Mouse (Mus musculus): ENCODE data around the gene Id2. TPM values are rescaled to one million over a fixed set of nuclear protein-coding genes. Genes with fewer than 3 reads are reported as not detected.

Id2 gene
- polyA plus RNA-seq, 1 experiment: 68.1 TPM

GRCm38 (mm10) chr12:25114426-25114825 lies 17.5 kb upstream of the Id2 start:
- no peak overlapping the region for H3K4me3 ChIP-seq (ENCODE audit: insufficient read depth, poor library complexity, severe bottlenecking)
- H3K79me3 ChIP-seq (ENCODE audit: low read depth): no peaks in the 10 kb centered on the region
- no peak for TF ChIP-seq USF1 (IDR thresholded peaks at IDR 0.05; ENCODE audit: low read depth)
- no peak for TF ChIP-seq MAX (IDR thresholded peaks at IDR 0.05)
- H3K27me3 ChIP-seq (ENCODE audit: control insufficient read depth, insufficient read depth, insufficient read length): no peaks in the 10 kb centered on the region
- H3ac ChIP-seq (ENCODE audit: control insufficient read depth, insufficient read length, low read depth): no peak overlapping the region
- no peaks in the 10 kb centered on the region for H3K79me2 ChIP-seq (ENCODE audit: control insufficient read depth, insufficient read depth)
- no peaks in the 10 kb centered on the region for H3K36me3 ChIP-seq (ENCODE audit: control insufficient read depth, insufficient read depth)

GRCm38 (mm10) chr12:25113357-25113756 lies 16.4 kb upstream of the Id2 start:
- H3K36me3 ChIP-seq (ENCODE audit: control insufficient read depth, insufficient read depth): no peaks in the 10 kb centered on the region
- H3K27me3 ChIP-seq (ENCODE audit: control insufficient read depth, insufficient read depth, insufficient read length): no peaks in the 10 kb centered on the region
- TF ChIP-seq FOSL1 (IDR thresholded peaks at IDR 0.05; ENCODE audit: insufficient read depth, low read length, poor library complexity, severe bottlenecking) (no peak), MYOD1 (IDR thresholded peaks at IDR 0.05; ENCODE audit: control insufficient read depth, insufficient read length, low read depth) (no peak), CEBPB (IDR thresholded peaks at IDR 0.05; ENCODE audit: low read depth) (no peak), USF1 (IDR thresholded peaks at IDR 0.05; ENCODE audit: low read depth) (no peak), CTCF (IDR thresholded peaks at IDR 0.05; ENCODE audit: control insufficient read depth, insufficient read depth, insufficient read length) (no peak), MAX (IDR thresholded peaks at IDR 0.05) (no peak), MYOG (IDR thresholded peaks at IDR 0.05; ENCODE audit: control insufficient read depth, extremely low read depth, insufficient read length) (no peak)
- no peak overlapping the region for H3ac ChIP-seq (ENCODE audit: control insufficient read depth, insufficient read length, low read depth)
- H3K4me3 ChIP-seq (ENCODE audit: insufficient read depth, poor library complexity, severe bottlenecking): no peak overlapping the region
- H3K79me2 ChIP-seq (ENCODE audit: control insufficient read depth, insufficient read depth): no peaks in the 10 kb centered on the region
- H3K79me3 ChIP-seq (ENCODE audit: low read depth): no peaks in the 10 kb centered on the region

- Histone ChIP-seq H3K79me3 (ENCODE audit: low read depth) (no peaks in the 10 kb centered on the region), H3ac (ENCODE audit: control insufficient read depth, insufficient read length, low read depth) (no peak overlapping the region), H3K27me3 (ENCODE audit: control insufficient read depth, insufficient read depth, insufficient read length) (no peaks in the 10 kb centered on the region), H3K4me3 (ENCODE audit: insufficient read depth, poor library complexity, severe bottlenecking) (no peak overlapping the region), H3K36me3 (ENCODE audit: control insufficient read depth, insufficient read depth) (no peaks in the 10 kb centered on the region), H3K79me2 (ENCODE audit: control insufficient read depth, insufficient read depth) (no peaks in the 10 kb centered on the region)
- no peak for TF ChIP-seq CEBPB (IDR thresholded peaks at IDR 0.05; ENCODE audit: low read depth)
- TF ChIP-seq MYOD1 (IDR thresholded peaks at IDR 0.05; ENCODE audit: control insufficient read depth, insufficient read length, low read depth): no peak
- no peak for TF ChIP-seq MAX (IDR thresholded peaks at IDR 0.05)
- TF ChIP-seq USF1 (IDR thresholded peaks at IDR 0.05; ENCODE audit: low read depth): no peak
- TF ChIP-seq FOSL1 (IDR thresholded peaks at IDR 0.05; ENCODE audit: insufficient read depth, low read length, poor library complexity, severe bottlenecking): no peak
- no peak for TF ChIP-seq CTCF (IDR thresholded peaks at IDR 0.05; ENCODE audit: control insufficient read depth, insufficient read depth, insufficient read length)
- TF ChIP-seq MYOG (IDR thresholded peaks at IDR 0.05; ENCODE audit: control insufficient read depth, extremely low read depth, insufficient read length): no peak
Measured at GRCm38 (mm10) chr12:25112806-25113205, 15.9 kb upstream of the Id2 start.

- TF ChIP-seq CTCF (IDR thresholded peaks at IDR 0.05; ENCODE audit: control insufficient read depth, insufficient read depth, insufficient read length) (no peak), FOSL1 (IDR thresholded peaks at IDR 0.05; ENCODE audit: insufficient read depth, low read length, poor library complexity, severe bottlenecking) (no peak), MYOD1 (IDR thresholded peaks at IDR 0.05; ENCODE audit: control insufficient read depth, insufficient read length, low read depth) (no peak), USF1 (IDR thresholded peaks at IDR 0.05; ENCODE audit: low read depth) (no peak), MYOG (IDR thresholded peaks at IDR 0.05; ENCODE audit: control insufficient read depth, extremely low read depth, insufficient read length) (no peak), MAX (IDR thresholded peaks at IDR 0.05) (no peak), CEBPB (IDR thresholded peaks at IDR 0.05; ENCODE audit: low read depth) (no peak)
- Histone ChIP-seq H3K79me3 (ENCODE audit: low read depth) (no peaks in the 10 kb centered on the region), H3K27me3 (ENCODE audit: control insufficient read depth, insufficient read depth, insufficient read length) (no peaks in the 10 kb centered on the region), H3K4me3 (ENCODE audit: insufficient read depth, poor library complexity, severe bottlenecking) (no peak overlapping the region), H3ac (ENCODE audit: control insufficient read depth, insufficient read length, low read depth) (no peak overlapping the region), H3K36me3 (ENCODE audit: control insufficient read depth, insufficient read depth) (no peaks in the 10 kb centered on the region), H3K79me2 (ENCODE audit: control insufficient read depth, insufficient read depth) (no peaks in the 10 kb centered on the region)
Measured at GRCm38 (mm10) chr12:25110682-25111078, 13.7 kb upstream of the Id2 start.

GRCm38 (mm10) chr12:25109971-25110681 lies 13.2 kb upstream of the Id2 start:
- Histone ChIP-seq H3ac (ENCODE audit: control insufficient read depth, insufficient read length, low read depth) (no peak overlapping the region), H3K79me3 (ENCODE audit: low read depth) (no peaks in the 10 kb centered on the region), H3K79me2 (ENCODE audit: control insufficient read depth, insufficient read depth) (no peaks in the 10 kb centered on the region), H3K4me3 (ENCODE audit: insufficient read depth, poor library complexity, severe bottlenecking) (no peak overlapping the region), H3K36me3 (ENCODE audit: control insufficient read depth, insufficient read depth) (no peaks in the 10 kb centered on the region), H3K27me3 (ENCODE audit: control insufficient read depth, insufficient read depth, insufficient read length) (no peaks in the 10 kb centered on the region)
- TF ChIP-seq MYOD1 (IDR thresholded peaks at IDR 0.05; ENCODE audit: control insufficient read depth, insufficient read length, low read depth) (peak; percentile 22), CEBPB (IDR thresholded peaks at IDR 0.05; ENCODE audit: low read depth) (no peak), MAX (IDR thresholded peaks at IDR 0.05) (peak; percentile 29), FOSL1 (IDR thresholded peaks at IDR 0.05; ENCODE audit: insufficient read depth, low read length, poor library complexity, severe bottlenecking) (peak; percentile 52), MYOG (IDR thresholded peaks at IDR 0.05; ENCODE audit: control insufficient read depth, extremely low read depth, insufficient read length) (no peak), USF1 (IDR thresholded peaks at IDR 0.05; ENCODE audit: low read depth) (no peak), CTCF (IDR thresholded peaks at IDR 0.05; ENCODE audit: control insufficient read depth, insufficient read depth, insufficient read length) (no peak)

GRCm38 (mm10) chr12:25108865-25109264 lies 11.9 kb upstream of the Id2 start:
- H3K79me2 ChIP-seq (ENCODE audit: control insufficient read depth, insufficient read depth): no peaks in the 10 kb centered on the region
- H3K36me3 ChIP-seq (ENCODE audit: control insufficient read depth, insufficient read depth): no peaks in the 10 kb centered on the region
- TF ChIP-seq FOSL1 (IDR thresholded peaks at IDR 0.05; ENCODE audit: insufficient read depth, low read length, poor library complexity, severe bottlenecking) (no peak), CEBPB (IDR thresholded peaks at IDR 0.05; ENCODE audit: low read depth) (no peak), MYOD1 (IDR thresholded peaks at IDR 0.05; ENCODE audit: control insufficient read depth, insufficient read length, low read depth) (no peak), CTCF (IDR thresholded peaks at IDR 0.05; ENCODE audit: control insufficient read depth, insufficient read depth, insufficient read length) (no peak), USF1 (IDR thresholded peaks at IDR 0.05; ENCODE audit: low read depth) (no peak), MYOG (IDR thresholded peaks at IDR 0.05; ENCODE audit: control insufficient read depth, extremely low read depth, insufficient read length) (no peak), MAX (IDR thresholded peaks at IDR 0.05) (no peak)
- no peak overlapping the region for H3ac ChIP-seq (ENCODE audit: control insufficient read depth, insufficient read length, low read depth)
- H3K4me3 ChIP-seq (ENCODE audit: insufficient read depth, poor library complexity, severe bottlenecking): no peak overlapping the region
- H3K27me3 ChIP-seq (ENCODE audit: control insufficient read depth, insufficient read depth, insufficient read length): no peaks in the 10 kb centered on the region
- H3K79me3 ChIP-seq (ENCODE audit: low read depth): no peaks in the 10 kb centered on the region

Data from C2C12 (cell line).